ENCODE assay signal across 12 mouse cellular contexts in the genomic region with DNA sequence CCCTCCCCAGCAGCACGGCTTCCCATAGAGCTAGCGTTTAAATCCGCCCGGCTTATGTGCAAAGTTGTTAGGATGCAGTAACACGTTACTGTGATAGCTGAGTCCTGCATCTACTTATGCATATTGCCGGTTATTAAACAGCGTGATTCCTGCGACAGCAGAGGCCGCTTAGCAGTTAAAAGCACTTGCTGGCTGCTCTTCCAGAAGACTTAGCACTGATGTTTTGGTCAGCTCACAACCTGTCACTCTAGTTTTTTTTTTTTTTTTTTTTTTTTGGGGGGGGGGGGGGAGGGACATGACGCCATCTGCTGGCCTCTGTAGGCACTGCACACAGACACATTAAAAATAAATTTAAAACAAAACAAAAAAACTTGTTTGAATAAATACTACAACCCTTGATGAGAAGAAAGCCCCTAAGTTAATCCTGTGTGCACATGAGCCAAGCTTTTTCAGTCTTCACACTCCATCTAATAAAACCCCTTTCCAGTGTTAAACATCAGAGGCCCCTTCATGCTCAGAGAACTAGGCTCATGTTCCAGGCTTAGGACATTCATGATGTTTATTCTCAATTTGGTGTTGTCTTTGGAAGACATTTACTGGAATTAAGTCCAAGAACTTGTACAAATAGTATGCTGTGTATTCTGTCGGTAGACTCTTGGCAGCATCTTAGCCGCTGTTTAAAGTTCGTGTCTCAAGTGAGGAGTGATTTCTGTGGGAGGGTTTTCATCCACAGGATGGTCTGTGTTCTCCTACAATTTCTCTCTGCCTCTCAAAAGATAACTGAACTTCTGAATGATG.
DNase-seq lines count a peak whose midpoint lies in the region; ATAC-seq and TF ChIP-seq lines count a peak whose summit lies in the region.
"Had no signal": no experiment of that assay in that cellular context is flagged by ENCODE, and none has a peak within 500 bp of the region (broad histone marks: within the 10 kb centered on the region; RNA-seq: fewer than 3 reads in every experiment).

No protein-coding gene starts in this region.

- no peak overlapping the region for H3K27ac ChIP-seq in embryonic facial prominence, embryonic 14.5 days (replicated peaks; ENCODE audit: low read depth, low read length)
- H3K27ac ChIP-seq in embryonic facial prominence, embryonic 10.5 days (replicated peaks), result no peak overlapping the region
- H3K27ac ChIP-seq in layer of hippocampus, adult 2 months, result no peak overlapping the region
- H3K27ac ChIP-seq in neural tube, embryonic 14.5 days (ENCODE audit: low read depth, low read length), result no peak overlapping the region
- no peak overlapping the region for H3K27ac ChIP-seq in neural tube, embryonic 15.5 days (replicated peaks)
- H3K27ac ChIP-seq in stomach, postnatal 0 days (replicated peaks), result peak overlapping the region; percentile 67; the same call in 1 of the 2 replicates
- H3K27ac ChIP-seq: macrophage had no signal

- no peak overlapping the region for H3K4me3 ChIP-seq in embryonic facial prominence, embryonic 14.5 days (ENCODE audit: low read depth, low read length)
- H3K4me3 ChIP-seq in embryonic facial prominence, embryonic 10.5 days, result no peak overlapping the region
- no peak overlapping the region for H3K4me3 ChIP-seq in layer of hippocampus, adult 2 months
- H3K4me3 ChIP-seq in neural tube, embryonic 14.5 days (ENCODE audit: low read depth, low read length), result no peak overlapping the region
- no peak overlapping the region for H3K4me3 ChIP-seq in neural tube, embryonic 15.5 days (replicated peaks)
- H3K4me3 ChIP-seq in stomach, postnatal 0 days (ENCODE audit: low read depth, low read length), result no peak overlapping the region
- H3K4me3 ChIP-seq: erythroblast, embryonic 14.5 days had no signal

- no peaks in the 10 kb centered on the region for H3K4me1 ChIP-seq in embryonic facial prominence, embryonic 14.5 days (ENCODE audit: control insufficient read depth, insufficient read depth, low read length)
- peaks cover 7% of the 10 kb centered on the region; the same call in 1 of the 2 replicates for H3K4me1 ChIP-seq in embryonic facial prominence, embryonic 10.5 days
- 0 out of 2 replicates have a peak, but pooled peaks cover 5% of the 10 kb centered on the region for H3K4me1 ChIP-seq in neural tube, embryonic 14.5 days (ENCODE audit: control insufficient read depth, insufficient read depth, low read length)
- H3K4me1 ChIP-seq in neural tube, embryonic 15.5 days, result peaks cover 31% of the 10 kb centered on the region
- H3K4me1 ChIP-seq in stomach, postnatal 0 days (replicated peaks; ENCODE audit: control insufficient read depth, insufficient read depth), result no peaks in the 10 kb centered on the region

- no peaks in the 10 kb centered on the region for H3K27me3 ChIP-seq in embryonic facial prominence, embryonic 14.5 days (replicated peaks; ENCODE audit: control insufficient read depth, insufficient read depth, low read length)
- no peaks in the 10 kb centered on the region for H3K27me3 ChIP-seq in embryonic facial prominence, embryonic 10.5 days (replicated peaks; ENCODE audit: low read depth, poor library complexity, severe bottlenecking)
- no peaks in the 10 kb centered on the region for H3K27me3 ChIP-seq in neural tube, embryonic 14.5 days (ENCODE audit: control insufficient read depth, insufficient read depth, low read length)
- no peaks in the 10 kb centered on the region for H3K27me3 ChIP-seq in neural tube, embryonic 15.5 days (replicated peaks)
- no peaks in the 10 kb centered on the region for H3K27me3 ChIP-seq in stomach, postnatal 0 days (ENCODE audit: control insufficient read depth, insufficient read depth, low read length)

- no peaks in the 10 kb centered on the region for H3K9me3 ChIP-seq in embryonic facial prominence, embryonic 14.5 days (ENCODE audit: control insufficient read depth, low read length)
- H3K9me3 ChIP-seq in embryonic facial prominence, embryonic 10.5 days, result no peaks in the 10 kb centered on the region
- no peaks in the 10 kb centered on the region for H3K9me3 ChIP-seq in neural tube, embryonic 14.5 days (ENCODE audit: control insufficient read depth, low read length)
- no peaks in the 10 kb centered on the region for H3K9me3 ChIP-seq in neural tube, embryonic 15.5 days (replicated peaks)
- no peaks in the 10 kb centered on the region for H3K9me3 ChIP-seq in stomach, postnatal 0 days (ENCODE audit: control insufficient read depth, low read length)
- H3K9me3 ChIP-seq: G1E had no signal

- peaks cover 44% of the 10 kb centered on the region for H3K36me3 ChIP-seq in embryonic facial prominence, embryonic 14.5 days (ENCODE audit: control insufficient read depth, insufficient read depth, low read length)
- peaks cover 66% of the 10 kb centered on the region for H3K36me3 ChIP-seq in embryonic facial prominence, embryonic 10.5 days (replicated peaks)
- no peaks in the 10 kb centered on the region for H3K36me3 ChIP-seq in neural tube, embryonic 14.5 days (ENCODE audit: control insufficient read depth, insufficient read depth, low read length)
- H3K36me3 ChIP-seq in neural tube, embryonic 15.5 days, result no peaks in the 10 kb centered on the region
- peaks cover 9% of the 10 kb centered on the region for H3K36me3 ChIP-seq in stomach, postnatal 0 days (ENCODE audit: control insufficient read depth, insufficient read depth, low read length)
- H3K36me3 ChIP-seq: G1E had no signal

- no peak overlapping the region for H3K4me2 ChIP-seq in embryonic facial prominence, embryonic 14.5 days (ENCODE audit: low read depth, low read length)
- H3K4me2 ChIP-seq in neural tube, embryonic 14.5 days (ENCODE audit: low read depth, low read length), result no peak overlapping the region
- H3K4me2 ChIP-seq in neural tube, embryonic 15.5 days, result no peak overlapping the region
- H3K4me2 ChIP-seq in stomach, postnatal 0 days (replicated peaks; ENCODE audit: low read depth), result no peak overlapping the region

- no peak overlapping the region for H3K9ac ChIP-seq in embryonic facial prominence, embryonic 14.5 days (ENCODE audit: low read depth, low read length)
- H3K9ac ChIP-seq in neural tube, embryonic 14.5 days (replicated peaks; ENCODE audit: low read depth, low read length), result no peak overlapping the region
- no peak overlapping the region for H3K9ac ChIP-seq in neural tube, embryonic 15.5 days (replicated peaks)
- no peak overlapping the region for H3K9ac ChIP-seq in stomach, postnatal 0 days (ENCODE audit: low read length)

- DNase-seq in embryonic facial prominence, embryonic 14.5 days (ENCODE audit: low spot score), result peak; percentile 39
- no peak for DNase-seq in embryonic facial prominence, embryonic 10.5 days (ENCODE audit: low spot score)
- DNase-seq in layer of hippocampus, adult 2 months (ENCODE audit: low spot score in 2 of 2), result no peak
- no peak for DNase-seq in layer of hippocampus, adult 8-10 months (ENCODE audit: low spot score in 2 of 2)
- DNase-seq in stomach, postnatal 0 days (ENCODE audit: low spot score), result no peak
- DNase-seq: gastrocnemius, postnatal 25 days had no signal

- no peak for TF ChIP-seq EP300 in stomach, postnatal 0 days (optimal IDR thresholded peaks at IDR 0.05)

- TF ChIP-seq CTCF in layer of hippocampus, adult 2 months (conservative IDR thresholded peaks at IDR 0.05), result peak; percentile 69
- peak; percentile 58 for TF ChIP-seq CTCF in stomach, postnatal 0 days (IDR thresholded peaks at IDR 0.05; ENCODE audit: low read depth)

- no peak for ATAC-seq in embryonic facial prominence, embryonic 14.5 days (ENCODE audit: low read depth)
- 0 out of 2 replicates have a peak, but pooled peaks have one; percentile 14 for ATAC-seq in neural tube, embryonic 14.5 days (ENCODE audit: low read depth)
- no peak for ATAC-seq in neural tube, embryonic 15.5 days (ENCODE audit: low FRiP score)
- peak; percentile 49; the same call in 1 of the 2 replicates for ATAC-seq in stomach, postnatal 0 days (ENCODE audit: low FRiP score, low TSS enrichment)
- no peak for ATAC-seq in megakaryocyte, adult 5-6 weeks (ENCODE audit: poor library complexity, severe bottlenecking)

- 79% methylated on average over 13 of the region's 13 CpGs for WGBS in embryonic facial prominence, embryonic 14.5 days
- WGBS in embryonic facial prominence, embryonic 10.5 days, result 85% methylated on average over 13 of the region's 13 CpGs
- WGBS in neural tube, embryonic 14.5 days, result 58% methylated on average over 13 of the region's 13 CpGs
- 56% methylated on average over 13 of the region's 13 CpGs for WGBS in neural tube, embryonic 15.5 days
- 46% methylated on average over 13 of the region's 13 CpGs for WGBS in stomach, postnatal 0 days

Comparison
In these comparisons a context has a peak if more than half of its experiments do, and no peak if none do; other contexts are left out.
1. ATAC-seq: peak in neural tube, embryonic 14.5 days (single experiment) and stomach, postnatal 0 days (single experiment); none in embryonic facial prominence, embryonic 14.5 days (single experiment), neural tube, embryonic 15.5 days (single experiment) and megakaryocyte, adult 5-6 weeks (single experiment).